Mouse (Mus musculus) forebrain, embryonic 14.5 days (tissue): ENCODE data around the gene 6030452D12Rik. TPM values are rescaled to one million over a fixed set of nuclear protein-coding genes. Genes with fewer than 3 reads are reported as not detected.

Source experiments
- ATAC-seq: fragments of 200-750 bp; cut with Nextera tagmentation; 2 replicates; pipeline ENCODE4 v1.8.0; 2017; ENCODE audit warnings: mild to moderate bottlenecking, moderate library complexity
- DNase-seq: peaks from one replicate; pipeline ENCODE4 v3.0.0-alpha.2; 2015; ENCODE audit warnings: low spot score
- H3K27ac ChIP-seq: fragments of 300-500 bp; sonication (generic); 2 replicates; pipeline ENCODE4 v1.5.1; 2014; ENCODE audit warnings: low read depth, mild to moderate bottlenecking, control low read depth, low read length, moderate library complexity
- H3K27me3 ChIP-seq: fragments of 300-500 bp; sonication (generic); replicated peaks from 2 replicates; pipeline ENCODE4 v1.6.1; 2014; ENCODE audit warnings: low read length, control low read depth, mixed read lengths; ENCODE audit not compliant: control insufficient read depth, insufficient read depth
- H3K36me3 ChIP-seq: fragments of 300-500 bp; sonication (generic); 2 replicates; pipeline ENCODE4 v1.6.1; 2014; ENCODE audit warnings: low read length, control low read depth; ENCODE audit not compliant: control insufficient read depth, insufficient read depth
- H3K4me1 ChIP-seq: fragments of 300-500 bp; sonication (generic); 2 replicates; pipeline ENCODE4 v1.6.1; 2014; ENCODE audit warnings: antibody characterized with exemption, low read length, control low read depth; ENCODE audit not compliant: control insufficient read depth, insufficient read depth
- H3K4me2 ChIP-seq: fragments of 300-500 bp; sonication (generic); 2 replicates; pipeline ENCODE4 v1.6.1; 2014; ENCODE audit warnings: mild to moderate bottlenecking, control low read depth, low read length
- H3K4me3 ChIP-seq: fragments of 300-500 bp; sonication (generic); 2 replicates; pipeline ENCODE4 v1.5.1; 2014; ENCODE audit warnings: low read depth, low read length, control low read depth
- H3K9ac ChIP-seq: fragments of 300-500 bp; sonication (generic); 2 replicates; pipeline ENCODE4 v1.6.1; 2014; ENCODE audit warnings: mild to moderate bottlenecking, low read length, control low read depth, moderate library complexity
- H3K9me3 ChIP-seq: fragments of 300-500 bp; sonication (generic); replicated peaks from 2 replicates; pipeline ENCODE4 v1.6.1; 2016; ENCODE audit warnings: low read length, control low read depth, mixed read lengths; ENCODE audit not compliant: control insufficient read depth
- WGBS: fragments of 180-500 bp; shearing (Covaris S2); extraction: QIAGEN DNeasy Blood & Tissue Kit; methylation state at CpG from one replicate; pipeline ENCODE4 v1.1.7; 2014; 5-methylcytosine and 5-hydroxymethylcytosine counted together
- polyA plus RNA-seq: library from polyadenylated mRNA; unstranded; fragments of >200 nt; fragmentation: Nextera tagmentation; extraction: Ambion mirVana; gene quantifications from 2 replicates; pipeline ENCODE4 v1.2.1, GENCODE M21; 2014

Gene 6030452D12Rik
- polyA plus RNA-seq, 1 experiment from 2014 or later, result not detected

DNA sequence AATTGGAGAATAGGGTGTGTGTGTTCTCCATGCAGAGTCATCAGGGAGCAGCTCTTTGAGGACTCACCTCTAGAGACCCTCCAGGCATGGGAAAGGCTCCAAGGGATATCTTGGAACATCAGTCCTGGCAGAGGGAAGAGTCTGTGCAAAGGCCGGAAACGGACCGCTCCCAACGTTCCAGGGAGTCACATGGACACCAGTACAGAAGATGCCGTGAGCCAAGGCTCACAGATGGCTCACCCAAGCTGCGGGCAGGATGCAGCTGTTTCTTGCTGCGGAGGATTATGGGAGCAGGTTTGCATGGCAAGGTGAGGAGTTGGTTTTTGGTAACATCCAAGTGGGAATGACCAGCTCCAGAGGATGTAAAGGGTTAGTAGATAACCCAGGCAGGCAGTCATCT, 3.9 kb downstream of the 6030452D12Rik start:
- peaks cover 18% of the 10 kb centered on the region for H3K27me3 ChIP-seq
- H3K4me2 ChIP-seq, result no peak overlapping the region
- ATAC-seq, result no peak
- no peaks in the 10 kb centered on the region for H3K36me3 ChIP-seq
- no peak overlapping the region for H3K27ac ChIP-seq
- 89% methylated on average over 7 of the region's 7 CpGs for WGBS
- peaks cover 8% of the 10 kb centered on the region; the same call in 1 of the 2 replicates for H3K4me1 ChIP-seq
- H3K9me3 ChIP-seq, result no peaks in the 10 kb centered on the region
- H3K4me3 ChIP-seq, result no peak overlapping the region
- DNase-seq, result no peak
- no peak overlapping the region for H3K9ac ChIP-seq

DNA sequence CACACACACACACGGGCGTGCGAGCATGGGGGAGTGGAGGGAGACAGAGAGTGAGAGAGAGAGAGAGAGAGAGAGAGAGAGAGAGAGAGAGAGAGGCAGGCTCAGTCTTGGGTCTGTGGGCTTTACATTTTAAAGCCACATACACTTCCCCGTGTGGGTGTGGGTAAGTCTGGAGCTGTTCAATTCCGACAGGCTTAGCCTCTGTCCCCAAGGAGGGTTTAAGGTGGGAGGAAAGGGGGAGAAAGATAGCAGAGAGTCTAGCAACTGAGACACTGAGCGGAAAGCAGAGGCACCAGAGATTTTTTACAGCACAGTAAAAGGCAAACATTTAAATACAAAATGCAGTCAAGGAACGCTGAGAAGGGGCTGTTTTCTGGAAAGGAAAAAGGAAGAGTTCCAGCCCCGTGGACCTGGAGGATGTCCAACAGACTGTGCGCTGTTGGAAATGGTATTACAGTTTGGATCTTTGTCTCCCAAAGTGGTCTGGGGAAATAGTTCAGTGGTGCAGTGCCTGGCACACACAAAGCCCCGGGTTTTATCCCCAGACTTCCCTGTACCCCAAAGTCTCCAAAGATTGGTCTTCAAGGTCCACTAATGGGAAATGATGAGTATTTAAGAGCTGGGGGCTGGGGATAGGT, 5.1 kb downstream of the 6030452D12Rik start:
- H3K27ac ChIP-seq, result no peak overlapping the region
- peaks cover 30% of the 10 kb centered on the region for H3K27me3 ChIP-seq
- no peak overlapping the region for H3K4me3 ChIP-seq
- WGBS, result 63% methylated on average over 10 of the region's 10 CpGs
- H3K9me3 ChIP-seq, result no peaks in the 10 kb centered on the region
- no peaks in the 10 kb centered on the region for H3K36me3 ChIP-seq
- H3K4me1 ChIP-seq, result peaks cover 11% of the 10 kb centered on the region
- DNase-seq, result no peak
- ATAC-seq, result no peak
- H3K9ac ChIP-seq, result no peak overlapping the region
- H3K4me2 ChIP-seq, result no peak overlapping the region

DNA sequence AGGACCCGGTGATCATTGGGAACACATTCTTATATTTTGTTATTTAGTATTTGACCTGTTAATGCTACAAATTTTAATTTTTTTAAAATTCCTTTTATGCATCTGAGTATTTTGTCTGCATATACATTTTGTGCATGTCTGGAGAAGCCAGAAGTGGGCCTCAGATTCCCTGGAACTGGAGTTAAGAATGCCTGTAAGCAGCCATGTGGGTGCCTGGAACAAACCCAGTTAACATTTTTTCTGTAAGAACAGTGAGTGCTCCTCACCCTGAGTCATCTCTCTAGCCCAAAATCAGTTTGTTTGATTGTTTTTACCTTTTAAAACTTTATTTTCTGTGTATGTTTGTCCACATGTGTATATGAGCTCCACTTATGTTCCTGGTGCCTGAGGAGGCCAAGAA, 5.8 kb downstream of the 6030452D12Rik start:
- peaks cover 37% of the 10 kb centered on the region for H3K27me3 ChIP-seq
- H3K9me3 ChIP-seq, result no peaks in the 10 kb centered on the region
- 95% methylated on average over 1 of the region's 1 CpGs for WGBS
- no peak overlapping the region for H3K4me3 ChIP-seq
- peaks cover 17% of the 10 kb centered on the region for H3K4me1 ChIP-seq
- no peaks in the 10 kb centered on the region for H3K36me3 ChIP-seq
- H3K4me2 ChIP-seq, result no peak overlapping the region
- no peak for ATAC-seq
- no peak for DNase-seq
- no peak overlapping the region for H3K27ac ChIP-seq
- H3K9ac ChIP-seq, result no peak overlapping the region

DNA sequence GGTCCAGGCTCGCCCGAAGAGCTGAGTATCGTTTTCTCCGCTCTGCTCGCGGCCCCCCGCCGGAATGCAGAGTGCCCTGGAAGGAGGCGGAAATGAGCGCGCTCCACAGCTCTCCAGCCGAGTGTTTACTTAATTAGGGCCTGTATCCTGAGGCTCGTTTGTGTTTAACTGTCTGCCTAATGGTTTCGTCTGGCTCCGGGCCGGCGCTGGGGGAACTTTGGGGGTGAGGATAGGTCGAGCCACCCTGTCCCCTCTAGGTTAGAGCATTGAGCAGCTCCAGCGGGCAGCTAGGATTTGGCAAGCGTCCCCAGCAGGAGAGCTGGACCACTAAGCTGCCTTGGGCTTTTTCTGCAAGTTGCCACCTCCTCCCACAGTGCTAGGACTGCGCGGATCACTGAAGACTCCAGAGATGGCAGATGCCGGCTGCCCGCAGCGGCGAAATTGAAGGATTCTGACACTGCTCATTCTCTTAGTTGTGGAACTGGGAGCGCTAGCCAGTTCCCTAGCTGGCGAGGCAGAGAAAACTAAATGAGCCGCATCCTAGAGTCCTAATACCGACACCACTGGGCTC, 7.5 kb downstream of the 6030452D12Rik start:
- H3K36me3 ChIP-seq, result no peaks in the 10 kb centered on the region
- no peak overlapping the region for H3K27ac ChIP-seq
- no peaks in the 10 kb centered on the region for H3K9me3 ChIP-seq
- WGBS, result under 1% methylated on average over 30 of the region's 30 CpGs
- H3K4me2 ChIP-seq, result peak overlapping the region; percentile 62
- peaks cover 24% of the 10 kb centered on the region for H3K4me1 ChIP-seq
- peak overlapping the region; percentile 17 for H3K4me3 ChIP-seq
- H3K27me3 ChIP-seq, result peaks cover 54% of the 10 kb centered on the region
- DNase-seq (peak; percentile 82), ATAC-seq (peak; percentile 82)
- peak overlapping the region; percentile 29 for H3K9ac ChIP-seq

DNA sequence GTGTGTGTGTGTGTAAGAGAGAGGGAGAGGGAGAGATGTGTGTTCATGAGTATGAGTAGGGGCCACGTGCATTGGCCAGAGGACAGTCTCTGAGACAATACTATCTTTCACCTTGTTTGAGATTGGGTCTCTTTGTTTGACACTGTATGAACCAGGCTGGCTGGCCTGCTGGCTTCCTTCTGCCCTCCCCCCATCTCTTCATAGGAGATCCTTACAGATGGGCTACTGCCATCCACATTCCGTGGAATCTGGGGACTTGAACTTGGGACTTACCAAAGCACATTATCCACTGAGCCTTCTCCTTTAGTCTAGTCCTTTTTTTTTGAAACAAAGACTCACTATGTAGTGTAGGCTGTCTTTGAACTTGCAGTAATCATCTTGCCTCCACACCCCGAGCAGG, 8.1 kb downstream of the 6030452D12Rik start:
- Histone ChIP-seq H3K9me3 (no peaks in the 10 kb centered on the region), H3K9ac (no peak overlapping the region), H3K4me3 (no peak overlapping the region), H3K27ac (no peak overlapping the region), H3K4me2 (peak overlapping the region; percentile 62), H3K36me3 (no peaks in the 10 kb centered on the region), H3K27me3 (peaks cover 60% of the 10 kb centered on the region), H3K4me1 (peaks cover 24% of the 10 kb centered on the region)
- WGBS, result 15% methylated on average over 3 of the region's 3 CpGs
- DNase-seq (no peak), ATAC-seq (no peak)

DNA sequence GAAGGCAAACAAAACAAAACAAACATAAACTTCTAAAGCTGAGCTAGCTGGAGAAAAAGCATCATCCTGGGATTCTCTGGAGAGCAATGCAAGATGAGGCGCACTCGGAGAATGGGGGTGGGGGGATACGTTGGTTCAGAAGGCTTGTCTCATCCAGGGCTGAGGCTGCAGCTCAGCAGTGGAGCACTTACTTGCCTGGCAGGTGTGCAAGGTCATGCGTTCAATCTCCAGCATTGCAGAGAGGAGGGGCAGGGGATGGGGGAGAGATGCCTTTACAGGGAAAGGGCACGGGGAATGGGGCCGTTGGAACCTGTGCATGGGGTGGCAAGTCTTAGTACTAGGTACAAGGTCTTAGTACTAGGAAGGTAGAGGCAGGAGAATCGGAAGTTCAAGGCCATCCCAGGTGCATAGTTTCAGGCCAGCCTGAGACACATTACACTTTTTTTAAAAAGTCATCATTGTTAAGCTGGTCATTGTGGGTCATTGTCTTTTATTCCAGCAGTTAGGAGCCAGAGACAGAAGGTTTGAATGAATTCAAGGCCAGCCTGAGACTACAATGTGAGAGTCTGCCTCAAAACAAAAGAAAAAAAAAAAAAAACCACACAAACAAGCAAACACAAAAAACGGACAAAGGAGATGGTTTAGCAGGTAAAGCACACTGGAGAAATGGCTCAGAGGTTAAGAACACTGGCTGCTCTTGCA, 8.9 kb downstream of the 6030452D12Rik start:
- Histone ChIP-seq H3K4me3 (no peak overlapping the region), H3K36me3 (no peaks in the 10 kb centered on the region), H3K4me1 (peaks cover 24% of the 10 kb centered on the region), H3K9ac (no peak overlapping the region), H3K27me3 (peaks cover 60% of the 10 kb centered on the region), H3K9me3 (no peaks in the 10 kb centered on the region), H3K27ac (no peak overlapping the region), H3K4me2 (no peak overlapping the region)
- no peak for ATAC-seq
- WGBS, result 45% methylated on average over 8 of the region's 8 CpGs
- no peak for DNase-seq

DNA sequence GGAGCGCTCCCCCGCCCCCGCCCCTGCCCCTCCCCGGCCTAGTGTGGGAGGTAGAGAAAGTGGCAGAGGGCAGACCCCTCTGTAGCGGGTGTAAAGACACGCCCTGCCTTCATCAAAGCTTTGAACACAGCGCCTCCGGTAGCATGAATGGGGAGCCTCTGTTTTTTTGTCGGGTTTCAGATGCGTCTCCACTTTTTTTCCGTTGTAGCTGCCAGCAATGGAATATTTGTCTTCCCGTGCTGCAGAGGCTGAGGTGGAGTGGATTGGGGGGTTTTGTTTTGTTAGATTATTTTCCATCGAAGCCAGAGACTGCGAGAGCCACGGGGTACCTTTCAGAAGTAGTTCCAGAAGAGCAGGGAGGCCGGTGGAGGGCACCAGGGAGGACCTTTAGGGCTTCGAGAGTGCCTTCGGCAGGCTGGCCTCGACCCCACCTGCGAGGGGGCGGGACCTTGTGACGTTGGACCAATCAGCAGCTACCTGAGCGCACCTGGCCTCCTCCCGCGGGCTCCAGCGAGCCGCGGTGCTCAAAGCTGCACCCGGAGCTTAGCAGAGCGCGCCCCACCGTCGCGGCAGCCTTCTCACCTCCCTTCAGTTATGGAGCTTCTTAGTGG, 10.1 kb downstream of the 6030452D12Rik start, which contains the start of gene Cdh3:
TSS of gene Cdh3 (plus strand) at position 527 of the 611 bp plus-strand sequence.
- peaks cover 24% of the 10 kb centered on the region for H3K4me1 ChIP-seq
- H3K36me3 ChIP-seq, result no peaks in the 10 kb centered on the region
- H3K27me3 ChIP-seq, result peaks cover 60% of the 10 kb centered on the region
- DNase-seq (peak; percentile 28), ATAC-seq (no peak)
- peak within 1 kb of the TSS; percentile 46 for H3K4me2 ChIP-seq
- under 1% methylated on average over 29 of the region's 34 CpGs for WGBS
- no peak within 1 kb of the TSS for H3K27ac ChIP-seq
- H3K4me3 ChIP-seq, result peak within 1 kb of the TSS; percentile 28
- peak within 1 kb of the TSS; percentile 29; the same call in 1 of the 2 replicates for H3K9ac ChIP-seq
- H3K9me3 ChIP-seq, result no peaks in the 10 kb centered on the region

DNA sequence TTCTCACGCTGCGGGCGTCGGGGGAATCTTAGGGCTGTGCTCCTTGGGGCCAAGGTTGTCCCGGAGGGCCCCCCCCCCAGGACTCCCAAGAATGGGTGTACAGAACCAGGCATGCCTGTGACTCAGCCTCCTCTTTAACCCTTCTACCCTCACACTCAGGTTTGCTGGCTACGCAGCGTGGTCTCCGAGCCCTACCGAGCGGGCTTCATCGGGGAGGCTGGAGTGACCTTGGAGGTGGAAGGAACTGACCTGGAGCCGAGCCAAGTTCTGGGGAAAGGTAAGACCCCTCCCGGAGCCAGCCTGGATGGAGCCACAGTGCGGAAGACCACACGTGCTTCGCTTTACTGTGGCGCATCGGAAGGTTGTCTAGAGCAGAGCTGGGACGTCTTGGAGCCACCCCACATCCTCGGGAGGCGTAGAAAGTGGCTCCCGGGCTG, 10.8 kb downstream of the 6030452D12Rik start:
- ATAC-seq, result peak; percentile 7; the same call in 1 of the 2 replicates
- peaks cover 24% of the 10 kb centered on the region for H3K4me1 ChIP-seq
- peak overlapping the region; percentile 28 for H3K4me3 ChIP-seq
- no peak overlapping the region for H3K9ac ChIP-seq
- no peak overlapping the region for H3K27ac ChIP-seq
- H3K36me3 ChIP-seq, result no peaks in the 10 kb centered on the region
- peak overlapping the region; percentile 46 for H3K4me2 ChIP-seq
- peaks cover 60% of the 10 kb centered on the region for H3K27me3 ChIP-seq
- no peaks in the 10 kb centered on the region for H3K9me3 ChIP-seq
- 2% methylated on average over 22 of the region's 22 CpGs for WGBS
- peak; percentile 32 for DNase-seq
